Mouse (Mus musculus): ENCODE results near the gene Olfr523. TPM values are rescaled to one million over a fixed set of nuclear protein-coding genes. Genes with fewer than 3 reads are reported as not detected.

The Olfr523 gene
- polyA plus RNA-seq (2017; shearing (Covaris generic)): not detected

DNA sequence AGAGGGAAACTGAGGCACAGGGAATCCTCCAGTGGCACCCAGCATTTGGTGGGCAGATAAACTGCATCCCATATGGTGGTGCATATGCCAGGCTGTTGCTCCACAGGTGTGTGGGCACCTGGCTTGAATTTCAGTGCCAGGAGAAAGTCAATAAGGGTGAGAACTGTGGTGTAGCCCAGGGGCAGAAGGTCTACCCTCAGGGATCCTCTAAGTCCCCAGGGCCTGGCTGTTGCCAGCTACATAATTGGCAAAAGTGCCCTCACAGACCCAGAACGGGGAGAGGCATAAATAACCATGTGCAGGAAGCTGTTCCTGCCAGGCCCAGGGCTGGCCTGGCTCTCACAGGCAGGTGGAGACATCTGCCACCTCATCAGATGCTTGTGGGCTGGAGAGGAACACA lies at the start of gene Olfr523:
TSS of gene Olfr523 (plus strand) at position 282 of the 400 bp plus-strand sequence.

DNA sequence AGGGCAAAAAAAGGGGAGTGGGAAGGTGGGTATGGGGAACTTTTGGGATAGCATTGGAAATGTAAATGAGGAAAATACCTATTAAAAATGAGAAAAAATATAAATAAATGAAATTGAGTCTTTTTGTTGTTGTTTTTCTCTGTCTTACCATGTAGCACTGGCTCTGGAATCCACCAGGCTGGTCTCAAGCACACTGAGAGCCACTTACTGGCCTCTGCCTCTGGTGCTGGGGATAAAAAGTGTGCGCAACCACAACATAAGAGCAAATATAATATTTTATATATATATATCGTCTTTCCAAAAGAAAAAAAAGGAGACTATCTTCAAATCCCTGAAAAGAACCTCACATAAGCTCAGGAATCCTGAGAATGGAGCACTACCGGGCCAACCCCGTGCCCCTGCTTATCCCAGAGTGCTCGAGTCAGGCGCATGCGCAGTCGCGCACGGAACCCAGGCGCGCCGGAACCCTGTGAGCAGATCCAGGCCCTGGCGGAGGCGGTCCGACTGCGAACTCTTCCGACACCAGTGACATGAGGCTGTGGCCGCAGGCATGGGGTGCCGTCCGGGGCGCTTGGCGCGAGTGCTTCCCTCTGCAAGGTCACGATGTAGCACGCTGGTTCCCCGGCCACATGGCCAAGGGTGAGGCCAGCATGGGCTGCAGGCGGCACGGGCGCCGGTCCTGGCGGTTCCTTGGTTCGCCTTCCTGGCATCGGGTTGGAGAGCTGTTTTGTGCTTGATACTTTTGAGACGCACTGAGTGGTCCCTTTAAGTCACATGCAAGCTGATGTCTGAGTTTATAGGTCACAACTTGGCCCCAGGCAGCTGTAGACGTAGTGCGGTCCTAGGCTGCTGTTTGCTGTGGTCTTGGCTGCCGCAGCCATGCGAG lies 35.6 kb upstream of the Olfr523 start, which contains the start of gene Mtg1:
TSS of gene Mtg1 (plus strand) at position 430 of the 886 bp plus-strand sequence.

DNA sequence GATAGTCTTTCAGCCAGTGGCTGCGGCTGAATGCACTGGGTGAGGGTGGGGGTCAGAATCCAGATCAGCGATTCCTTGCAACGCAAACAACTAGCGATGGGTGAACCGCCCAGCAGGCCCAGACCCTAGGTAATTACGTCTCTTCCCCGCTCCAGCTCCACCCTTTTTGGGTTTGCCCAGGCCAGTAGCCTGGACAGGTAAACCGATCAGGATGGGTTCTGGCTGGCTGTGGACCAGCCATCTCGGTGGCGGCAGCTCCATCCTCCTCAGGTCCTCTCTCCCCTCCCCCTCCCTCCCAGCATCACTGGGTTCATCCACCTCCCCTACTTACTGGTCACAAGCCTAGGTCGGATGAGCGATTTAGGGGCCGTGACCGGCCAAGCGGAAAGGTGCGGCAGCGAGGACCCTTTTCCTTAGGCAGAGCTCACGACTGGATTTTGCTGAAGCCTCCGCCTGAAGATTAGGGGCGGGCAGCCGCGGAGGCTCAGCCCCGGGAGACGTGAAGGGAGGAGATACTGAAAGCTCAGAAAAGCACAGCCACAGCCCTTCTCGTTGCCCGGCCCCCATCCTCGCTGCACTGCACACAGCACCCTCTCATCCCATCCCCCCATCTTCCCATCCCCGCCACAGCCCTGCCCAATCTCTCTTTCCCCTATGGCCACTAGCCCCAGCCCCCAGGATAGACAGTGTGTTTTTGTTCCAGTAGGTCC lies 18.6 kb upstream of the Olfr523 start, which contains the start of gene Sprn:
TSS of gene Sprn (minus strand) at position 660 of the 710 bp plus-strand sequence.

DNA sequence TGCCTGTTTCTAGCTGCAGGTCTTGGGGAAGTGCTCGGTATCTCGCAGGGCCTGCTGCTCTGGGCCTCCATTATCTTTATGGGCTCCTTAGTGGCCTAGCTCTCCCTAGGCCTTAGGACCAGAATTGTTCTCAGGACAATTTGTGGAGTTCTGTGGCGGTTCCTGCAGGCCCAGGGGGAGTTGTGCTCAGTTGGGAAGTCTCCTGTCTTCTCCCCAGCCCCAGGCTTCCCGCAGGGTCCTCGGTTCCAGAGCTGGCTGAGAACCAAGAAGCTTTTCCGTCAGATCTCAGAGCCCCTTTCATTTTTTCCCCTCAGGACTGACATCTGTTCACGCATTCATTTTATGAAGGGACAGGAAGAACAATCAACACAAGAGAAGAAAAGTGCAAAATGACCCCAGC lies 8.4 kb upstream of the Olfr523 start, which contains the start of gene Olfr522:
TSS of gene Olfr522 (minus strand) at position 101 of the 400 bp plus-strand sequence.

DNA sequence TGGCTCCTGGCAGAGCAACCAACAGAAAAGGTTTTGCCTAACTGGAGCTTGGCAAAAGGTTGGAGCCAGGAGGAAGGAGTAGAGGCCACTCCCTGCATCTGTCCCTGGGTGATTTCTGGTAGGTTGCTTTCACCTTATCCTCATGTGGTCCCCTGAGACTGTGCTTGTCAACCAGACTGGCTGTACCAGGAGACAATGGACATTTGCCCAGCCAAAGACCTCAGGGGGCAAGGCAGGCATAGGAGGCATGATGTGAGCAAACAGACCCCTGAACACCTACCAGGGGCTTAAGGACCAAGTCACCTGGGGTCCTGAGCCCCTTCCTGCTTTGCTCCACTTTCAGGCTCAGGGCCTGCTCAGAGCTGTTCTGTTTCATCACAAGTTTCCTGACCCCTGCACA lies 32.8 kb downstream of the Olfr523 start, which contains the start of gene Olfr524:
TSS of gene Olfr524 (minus strand) at position 101 of the 400 bp plus-strand sequence.

DNA sequence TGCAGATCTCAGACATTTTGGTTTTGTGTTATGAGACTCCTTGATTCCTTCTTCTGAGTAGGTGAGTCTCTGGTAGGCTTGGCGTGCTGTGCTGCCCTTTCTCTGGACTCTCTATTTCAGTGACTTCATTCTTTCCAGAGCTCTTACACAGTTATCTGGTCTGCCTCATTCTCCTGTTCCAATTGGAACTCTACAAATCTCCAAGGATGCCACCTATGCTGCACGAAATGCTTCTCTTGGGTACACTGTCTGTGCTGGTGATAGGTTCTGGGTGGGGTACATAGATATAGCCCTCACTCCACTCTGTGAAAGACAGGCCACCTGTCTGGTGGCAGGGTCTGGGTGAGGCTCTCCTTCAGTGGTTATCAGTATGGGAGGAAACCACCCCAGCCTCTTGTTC lies 45.0 kb downstream of the Olfr523 start, which contains the start of gene Cd163l1:
TSS of gene Cd163l1 (plus strand) at position 301 of the 400 bp plus-strand sequence.

Other genes with a start within 250 kb of the Olfr523 start
- gene Utf1, start 229.4 kb upstream of the Olfr523 start, polyA plus RNA-seq (2017; shearing (Covaris generic)): 9.8 TPM
- gene 6430531B16Rik, start 194.5 kb upstream of the Olfr523 start, polyA plus RNA-seq (2017; shearing (Covaris generic)): 0.87 TPM
- gene Adam8, start 180.7 kb upstream of the Olfr523 start, polyA plus RNA-seq (2017; shearing (Covaris generic)): 11.3 TPM
- gene Zfp511, start 136.8 kb upstream of the Olfr523 start, polyA plus RNA-seq (2017; shearing (Covaris generic)): 46.2 TPM
- gene Tubgcp2, start 136.5 kb upstream of the Olfr523 start, polyA plus RNA-seq (2017; shearing (Covaris generic)): 29.8 TPM
- gene Msx3, start 124.1 kb upstream of the Olfr523 start, polyA plus RNA-seq (2017; shearing (Covaris generic)): not detected
- gene Caly, start 90.7 kb upstream of the Olfr523 start, polyA plus RNA-seq (2017; shearing (Covaris generic)): not detected
- gene Prap1, start 79.8 kb upstream of the Olfr523 start, polyA plus RNA-seq (2017; shearing (Covaris generic)): not detected
- 6.1 TPM for gene Fuom, start 70.8 kb upstream of the Olfr523 start, polyA plus RNA-seq (2017; shearing (Covaris generic))
- gene Paox, start 57.4 kb upstream of the Olfr523 start, polyA plus RNA-seq (2017; shearing (Covaris generic)): 2.3 TPM
- 27.2 TPM for gene Echs1, start 56.7 kb upstream of the Olfr523 start, polyA plus RNA-seq (2017; shearing (Covaris generic))
- 17.8 TPM for gene Mtg1, start 35.7 kb upstream of the Olfr523 start, polyA plus RNA-seq (2017; shearing (Covaris generic))
- not detected for gene Sprn, start 18.3 kb upstream of the Olfr523 start, polyA plus RNA-seq (2017; shearing (Covaris generic))
- gene Olfr522, start 8.5 kb upstream of the Olfr523 start, polyA plus RNA-seq (2017; shearing (Covaris generic)): not detected
- gene Olfr524, start 32.7 kb downstream of the Olfr523 start, polyA plus RNA-seq (2017; shearing (Covaris generic)): 0.85 TPM
- 3.7 TPM for gene Cd163l1, start 45.0 kb downstream of the Olfr523 start, polyA plus RNA-seq (2017; shearing (Covaris generic))
- 9.9 TPM for gene 5830411N06Rik, start 74.1 kb downstream of the Olfr523 start, polyA plus RNA-seq (2017; shearing (Covaris generic))
- 0.26 TPM for gene Olfr525, start 147.6 kb downstream of the Olfr523 start, polyA plus RNA-seq (2017; shearing (Covaris generic))
- gene Olfr527, start 160.8 kb downstream of the Olfr523 start, polyA plus RNA-seq (2017; shearing (Covaris generic)): not detected
- gene Olfr60, start 188.5 kb downstream of the Olfr523 start, polyA plus RNA-seq (2017; shearing (Covaris generic)): 1.4 TPM
- 0.64 TPM for gene Olfr530, start 203.1 kb downstream of the Olfr523 start, polyA plus RNA-seq (2017; shearing (Covaris generic))
- gene Olfr531, start 229.7 kb downstream of the Olfr523 start, polyA plus RNA-seq (2017; shearing (Covaris generic)): not detected
- gene Olfr532, start 248.4 kb downstream of the Olfr523 start, polyA plus RNA-seq (2017; shearing (Covaris generic)): 0.10 TPM